Mouse (Mus musculus) fibroblast of lung, adult 2 months (primary cell): ENCODE data around the gene Olfr1279.
"Not testable (repeated sequence)": the region's sequence is repeated elsewhere in the genome, so short reads cannot be mapped to it uniquely, and the experiment has no call there.

ENCODE experiments used
- DNase-seq: peaks from one replicate; pipeline ENCODE4 v3.0.0-alpha.2; 2011; ENCODE audit warnings: low read depth

The Olfr1279 gene

GRCm38 (mm10) chr2:111300374-111300773 is at the start of gene Olfr1279:
TSS of gene Olfr1279 (plus strand) at chr2:111300635.
- no peak for DNase-seq

DNA sequence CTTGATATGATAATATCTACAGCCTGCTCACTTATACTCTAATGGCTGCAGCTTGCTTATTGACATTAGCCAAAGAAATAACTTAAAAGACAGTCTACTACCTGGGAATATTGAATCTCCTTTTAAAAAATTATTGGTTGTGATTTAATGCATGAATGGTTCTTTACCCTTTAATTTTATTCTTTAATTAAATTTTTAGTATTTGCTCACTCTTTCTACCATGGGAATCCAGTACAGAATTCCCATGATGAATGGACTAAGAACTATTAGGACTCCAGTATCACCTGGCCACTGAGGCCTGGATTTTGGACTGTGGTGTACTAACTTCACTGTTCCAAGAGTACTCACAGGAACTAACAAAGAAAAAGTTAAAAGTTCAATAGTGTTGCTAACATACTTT is 46.2 kb upstream of the Olfr1279 start, which contains the start of gene Olfr1276:
Gene Olfr1276, plus strand, starts transcription at position 301 of the 400 bp plus-strand sequence.
- no peak for DNase-seq

- no peak for DNase-seq
Measured at GRCm38 (mm10) chr2:111274006-111274405, 26.4 kb upstream of the Olfr1279 start, which contains the start of gene Olfr1277. TSS of gene Olfr1277 (minus strand) at chr2:111274106.

DNA sequence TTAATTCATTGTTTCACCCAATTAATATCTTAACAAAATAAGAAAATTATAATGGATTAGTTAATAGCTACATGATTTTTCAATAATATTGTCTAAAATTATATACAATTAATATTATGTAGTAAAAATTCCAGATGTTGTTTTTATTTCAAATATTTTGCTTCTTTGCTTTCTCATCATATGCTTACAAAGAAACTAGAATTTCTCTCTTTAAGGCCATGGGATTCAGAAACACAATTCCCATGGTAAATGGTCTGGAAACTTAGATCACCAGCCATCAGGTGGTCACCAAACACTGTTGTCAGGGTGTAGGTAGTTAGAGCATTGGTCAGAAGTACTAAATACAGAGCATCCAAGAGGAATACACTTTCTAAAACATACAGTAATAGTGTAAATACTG is 10.6 kb upstream of the Olfr1279 start, which contains the start of gene Olfr1278:
Gene Olfr1278, plus strand, starts transcription at position 301 of the 400 bp plus-strand sequence.
- DNase-seq, result no peak

DNA sequence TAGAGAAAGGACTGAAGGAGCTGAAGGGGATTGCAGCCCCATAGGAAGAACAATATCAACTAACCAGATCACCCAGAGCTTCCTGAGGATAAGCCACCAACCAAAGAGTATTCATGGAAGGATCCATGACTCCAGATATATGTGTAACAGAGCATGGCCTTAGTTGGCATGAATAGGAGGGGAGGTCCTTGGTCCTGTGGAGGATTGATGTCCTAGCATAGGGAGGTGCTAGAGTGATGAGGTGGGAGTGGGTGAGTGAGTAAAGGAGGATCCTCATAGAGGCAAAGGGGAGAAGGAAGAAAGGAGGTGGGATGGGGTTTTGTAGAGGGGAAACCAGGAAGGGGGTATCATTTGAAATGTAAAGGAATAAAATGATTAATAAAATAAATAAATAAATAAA is 1.9 kb upstream of the Olfr1279 start:
- no peak for DNase-seq

- DNase-seq, result no peak
Measured at GRCm38 (mm10) chr2:111313717-111314116, 13.3 kb downstream of the Olfr1279 start, which contains the start of gene Olfr1280. TSS of gene Olfr1280 (plus strand) at chr2:111314017.

GRCm38 (mm10) chr2:111326220-111326619 is 25.8 kb downstream of the Olfr1279 start, which contains the start of gene Olfr1281:
TSS of gene Olfr1281 (plus strand) at chr2:111326520.
- DNase-seq, result no peak

- not testable (repeated sequence) for DNase-seq
Measured at GRCm38 (mm10) chr2:111333721-111334120, 33.3 kb downstream of the Olfr1279 start.

DNA sequence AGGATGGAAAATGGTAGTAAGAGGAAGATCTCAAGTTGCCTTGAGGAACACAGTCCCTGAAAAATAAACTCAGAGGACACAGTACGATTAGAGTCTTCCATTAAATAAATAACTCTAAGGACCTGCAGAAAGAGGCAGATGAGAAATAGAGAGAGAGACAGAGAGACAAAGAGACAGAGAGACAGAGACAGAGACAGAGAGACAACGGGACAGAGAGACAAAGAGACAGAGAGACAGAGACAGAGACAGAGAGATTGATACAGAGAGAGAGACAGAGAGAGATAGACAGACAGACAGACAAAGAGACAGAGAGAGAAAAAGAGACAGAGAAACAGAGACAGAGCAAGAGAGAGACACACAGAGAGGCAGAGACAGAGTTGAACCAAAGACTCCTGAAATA is 35.5 kb downstream of the Olfr1279 start, which contains the start of gene Olfr1282:
Gene Olfr1282, minus strand, starts transcription at position 101 of the 400 bp plus-strand sequence.
- no peak for DNase-seq
